Mouse (Mus musculus) megakaryocyte, embryonic 14.5 days (primary cell): ENCODE measurements around the gene Ranbp3l.

ENCODE experiments used
- FLI1 ChIP-seq: IDR thresholded peaks from 2 replicates; pipeline ENCODE4 v1.6.1; 2012; ENCODE audit warnings: low read length, inconsistent platforms, mixed read lengths
- GATA1 ChIP-seq: IDR thresholded peaks from 3 replicates; pipeline ENCODE4 v1.6.1; 2012; ENCODE audit warnings: mixed read lengths, low read length, inconsistent platforms, borderline replicate concordance

DNA sequence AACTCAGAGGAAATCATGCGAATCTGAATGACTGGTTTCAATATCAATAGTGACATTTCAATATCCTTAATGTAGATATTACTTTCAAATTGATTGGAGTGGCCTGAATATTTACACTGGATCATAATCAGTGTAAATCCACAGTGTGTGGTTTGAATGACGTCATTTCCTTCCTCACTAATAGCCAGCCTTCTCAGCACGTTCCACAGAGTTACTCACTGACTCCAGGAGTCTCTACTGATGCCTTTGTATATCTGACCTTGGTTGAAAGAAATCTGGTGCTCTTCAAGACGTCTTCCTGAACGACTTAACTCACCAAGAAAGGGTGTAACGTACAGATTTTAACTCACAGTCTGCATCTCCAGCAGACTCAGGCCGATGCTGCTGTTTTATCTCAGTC is 27.7 kb downstream of the Ranbp3l start:
- TF ChIP-seq GATA1 (no peak), FLI1 (no peak)
